Mouse (Mus musculus) embryonic facial prominence, embryonic 12.5 days (tissue): ENCODE measurements around the gene Rtl6. TPM values are rescaled to one million over a fixed set of nuclear protein-coding genes. Genes with fewer than 3 reads are reported as not detected.
A peak's percentile ranks its signal among the peaks of the same experiment; 100 is the strongest.

Experiments
- ATAC-seq: fragments of 200-750 bp; cut with Nextera tagmentation; 2 replicates; pipeline ENCODE4 v1.8.0; 2017; ENCODE audit not compliant: insufficient number of reproducible peaks, insufficient read depth, low FRiP score, low TSS enrichment
- H3K27ac ChIP-seq: fragments of 300-500 bp; sonication (generic); 2 replicates; pipeline ENCODE4 v1.5.1; 2016; ENCODE audit warnings: mild to moderate bottlenecking
- H3K27me3 ChIP-seq: fragments of 300-500 bp; sonication (generic); 2 replicates; pipeline ENCODE4 v1.6.1; 2016; ENCODE audit warnings: mild to moderate bottlenecking, moderate library complexity
- H3K36me3 ChIP-seq: fragments of 300-500 bp; sonication (generic); 2 replicates; pipeline ENCODE4 v1.6.1; 2016; ENCODE audit warnings: mild to moderate bottlenecking
- H3K4me1 ChIP-seq: fragments of 300-500 bp; sonication (generic); 2 replicates; pipeline ENCODE4 v1.6.1; 2016
- H3K4me2 ChIP-seq: fragments of 300-500 bp; sonication (generic); replicated peaks from 2 replicates; pipeline ENCODE4 v1.6.1; 2016; ENCODE audit warnings: mild to moderate bottlenecking, moderate library complexity
- H3K4me3 ChIP-seq: fragments of 300-500 bp; sonication (generic); 2 replicates; pipeline ENCODE4 v1.5.1; 2016; ENCODE audit warnings: mild to moderate bottlenecking
- H3K9ac ChIP-seq: fragments of 300-500 bp; sonication (generic); 2 replicates; pipeline ENCODE4 v1.6.1; 2016; ENCODE audit warnings: mild to moderate bottlenecking, moderate library complexity
- H3K9me3 ChIP-seq: fragments of 300-500 bp; sonication (generic); 2 replicates; pipeline ENCODE4 v1.6.1; 2016; ENCODE audit warnings: mild to moderate bottlenecking, moderate library complexity
- WGBS: fragments of 180-500 bp; shearing (Covaris S2); methylation state at CpG from one replicate; pipeline ENCODE4 v1.1.7; 2016; 5-methylcytosine and 5-hydroxymethylcytosine counted together
- polyA plus RNA-seq: library from polyadenylated mRNA; unstranded; fragments of >200 nt; fragmentation: Nextera tagmentation; extraction: Ambion mirVana; gene quantifications from 2 replicates; pipeline ENCODE4 v1.2.1, GENCODE M21; 2016

The Rtl6 gene
- polyA plus RNA-seq, 1 experiment from 2014 or later = 31.2 TPM

- Histone ChIP-seq H3K27me3 (no peaks in the 10 kb centered on the region), H3K4me3 (no peak overlapping the region), H3K9me3 (no peaks in the 10 kb centered on the region), H3K36me3 (no peaks in the 10 kb centered on the region), H3K9ac (no peak overlapping the region), H3K27ac (no peak overlapping the region), H3K4me2 (no peak overlapping the region), H3K4me1 (no peaks in the 10 kb centered on the region)
- WGBS = 86% methylated on average over 2 of the region's 2 CpGs
- ATAC-seq = no peak
Observed at GRCm38 (mm10) chr15:84535953-84536352, 21.7 kb downstream of the Rtl6 start.

- no peak for ATAC-seq
- Histone ChIP-seq H3K4me1 (no peaks in the 10 kb centered on the region), H3K4me2 (no peak overlapping the region), H3K9ac (no peak overlapping the region), H3K27ac (no peak overlapping the region), H3K27me3 (no peaks in the 10 kb centered on the region), H3K9me3 (no peaks in the 10 kb centered on the region), H3K36me3 (no peaks in the 10 kb centered on the region), H3K4me3 (no peak overlapping the region)
- 80% methylated on average over 2 of the region's 2 CpGs for WGBS
Observed at GRCm38 (mm10) chr15:84532211-84532610, 25.4 kb downstream of the Rtl6 start.

- Histone ChIP-seq H3K27ac (no peak overlapping the region), H3K4me1 (no peaks in the 10 kb centered on the region), H3K9me3 (no peaks in the 10 kb centered on the region), H3K36me3 (no peaks in the 10 kb centered on the region), H3K27me3 (no peaks in the 10 kb centered on the region), H3K4me3 (no peak overlapping the region), H3K4me2 (no peak overlapping the region), H3K9ac (no peak overlapping the region)
- ATAC-seq = no peak
- WGBS = 61% methylated on average over 10 of the region's 10 CpGs
Observed at GRCm38 (mm10) chr15:84531535-84531934, 26.1 kb downstream of the Rtl6 start.

- Histone ChIP-seq H3K36me3 (no peaks in the 10 kb centered on the region), H3K4me3 (no peak overlapping the region), H3K4me1 (no peaks in the 10 kb centered on the region), H3K27me3 (no peaks in the 10 kb centered on the region), H3K9me3 (no peaks in the 10 kb centered on the region), H3K4me2 (no peak overlapping the region), H3K9ac (no peak overlapping the region), H3K27ac (no peak overlapping the region)
- 77% methylated on average over 14 of the region's 14 CpGs for WGBS
- ATAC-seq = no peak
Observed at GRCm38 (mm10) chr15:84526921-84527320, 30.7 kb downstream of the Rtl6 start.

GRCm38 (mm10) chr15:84525222-84525883 is 32.3 kb downstream of the Rtl6 start:
- H3K36me3 ChIP-seq = no peaks in the 10 kb centered on the region
- H3K27me3 ChIP-seq = no peaks in the 10 kb centered on the region
- no peak overlapping the region for H3K4me3 ChIP-seq
- 59% methylated on average over 5 of the region's 5 CpGs for WGBS
- H3K4me2 ChIP-seq = no peak overlapping the region
- H3K27ac ChIP-seq = no peak overlapping the region
- ATAC-seq = no peak
- H3K4me1 ChIP-seq = no peaks in the 10 kb centered on the region
- no peak overlapping the region for H3K9ac ChIP-seq
- no peaks in the 10 kb centered on the region for H3K9me3 ChIP-seq

- Histone ChIP-seq H3K27ac (no peak overlapping the region), H3K36me3 (no peaks in the 10 kb centered on the region), H3K4me2 (no peak overlapping the region), H3K27me3 (no peaks in the 10 kb centered on the region), H3K9ac (no peak overlapping the region), H3K4me3 (no peak overlapping the region), H3K4me1 (no peaks in the 10 kb centered on the region), H3K9me3 (no peaks in the 10 kb centered on the region)
- no peak for ATAC-seq
- 84% methylated on average over 8 of the region's 8 CpGs for WGBS
Observed at GRCm38 (mm10) chr15:84522953-84523689, 34.5 kb downstream of the Rtl6 start.

- H3K9ac ChIP-seq = no peak overlapping the region
- WGBS = 78% methylated on average over 4 of the region's 4 CpGs
- ATAC-seq = no peak
Observed at GRCm38 (mm10) chr15:84521486-84521885, 36.1 kb downstream of the Rtl6 start.

GRCm38 (mm10) chr15:84518540-84518939 is 39.1 kb downstream of the Rtl6 start:
- H3K9me3 ChIP-seq = no peaks in the 10 kb centered on the region
- H3K36me3 ChIP-seq = no peaks in the 10 kb centered on the region
- H3K27ac ChIP-seq = no peak overlapping the region
- no peak overlapping the region for H3K4me3 ChIP-seq
- H3K4me2 ChIP-seq = no peak overlapping the region
- no peak overlapping the region for H3K9ac ChIP-seq
- no peaks in the 10 kb centered on the region for H3K4me1 ChIP-seq
- no peaks in the 10 kb centered on the region; the same call in 1 of the 2 replicates for H3K27me3 ChIP-seq
- ATAC-seq = no peak
- 70% methylated on average over 8 of the region's 8 CpGs for WGBS

More at GRCm38 (mm10) chr15:84521486-84521885, 36.1 kb downstream of the Rtl6 start:
- H3K27me3 ChIP-seq = no peaks in the 10 kb centered on the region
- no peak overlapping the region for H3K27ac ChIP-seq
- no peaks in the 10 kb centered on the region for H3K4me1 ChIP-seq
- H3K9me3 ChIP-seq = no peaks in the 10 kb centered on the region
- H3K4me3 ChIP-seq = no peak overlapping the region
- no peaks in the 10 kb centered on the region for H3K36me3 ChIP-seq
- no peak overlapping the region for H3K4me2 ChIP-seq

GRCm38 (mm10) chr15:84512626-84513296 is 44.9 kb downstream of the Rtl6 start:
- Histone ChIP-seq H3K27ac (0 out of 2 replicates have a peak overlapping the region, but pooled peaks have one; percentile 23), H3K4me2 (no peak overlapping the region), H3K4me3 (no peak overlapping the region)

GRCm38 (mm10) chr15:84509981-84510380 is 47.6 kb downstream of the Rtl6 start:
- Histone ChIP-seq H3K4me2 (no peak overlapping the region), H3K9ac (no peak overlapping the region), H3K9me3 (no peaks in the 10 kb centered on the region), H3K27me3 (no peaks in the 10 kb centered on the region), H3K4me1 (peaks cover 18% of the 10 kb centered on the region), H3K4me3 (no peak overlapping the region), H3K27ac (no peak overlapping the region), H3K36me3 (no peaks in the 10 kb centered on the region)
- WGBS = 69% methylated on average over 16 of the region's 16 CpGs
- ATAC-seq = no peak

More at GRCm38 (mm10) chr15:84512626-84513296, 44.9 kb downstream of the Rtl6 start:
- Histone ChIP-seq H3K9me3 (no peaks in the 10 kb centered on the region), H3K9ac (no peak overlapping the region), H3K27me3 (no peaks in the 10 kb centered on the region; the same call in 1 of the 2 replicates), H3K36me3 (no peaks in the 10 kb centered on the region), H3K4me1 (peaks cover 18% of the 10 kb centered on the region)
- 33% methylated on average over 5 of the region's 5 CpGs for WGBS
- no peak for ATAC-seq

- H3K4me1 ChIP-seq = peaks cover 18% of the 10 kb centered on the region
- ATAC-seq = no peak
- no peak overlapping the region for H3K27ac ChIP-seq
- 55% methylated on average over 5 of the region's 5 CpGs for WGBS
- H3K36me3 ChIP-seq = no peaks in the 10 kb centered on the region
- no peak overlapping the region for H3K9ac ChIP-seq
- no peak overlapping the region; the same call in 1 of the 2 replicates for H3K4me2 ChIP-seq
- H3K27me3 ChIP-seq = no peaks in the 10 kb centered on the region
- H3K9me3 ChIP-seq = no peaks in the 10 kb centered on the region
- H3K4me3 ChIP-seq = no peak overlapping the region
Observed at GRCm38 (mm10) chr15:84509161-84509560, 48.5 kb downstream of the Rtl6 start.
